Mouse (Mus musculus) limb, embryonic 14.5 days (tissue): ENCODE data around the gene Upp2. TPM values are rescaled to one million over a fixed set of nuclear protein-coding genes. Genes with fewer than 3 reads are reported as not detected.

Source experiments
- ATAC-seq: fragments of 200-750 bp; cut with Nextera tagmentation; 2 replicates; pipeline ENCODE4 v1.8.0; 2017; ENCODE audit warnings: low read depth, moderate number of reproducible peaks, moderate TSS enrichment; ENCODE audit not compliant: low FRiP score
- DNase-seq: peaks from one replicate; pipeline ENCODE4 v3.0.0-alpha.2; 2015; ENCODE audit warnings: low spot score
- H3K27ac ChIP-seq: fragments of 300-500 bp; sonication (generic); replicated peaks from 2 replicates; pipeline ENCODE4 v1.5.1; 2014; ENCODE audit warnings: low read depth, mild to moderate bottlenecking, low read length, moderate library complexity, mixed read lengths
- H3K27me3 ChIP-seq: fragments of 300-500 bp; sonication (generic); 2 replicates; pipeline ENCODE4 v1.6.1; 2014; ENCODE audit warnings: low read length, mixed read lengths; ENCODE audit not compliant: control insufficient read depth, insufficient read depth
- H3K36me3 ChIP-seq: fragments of 300-500 bp; sonication (generic); 2 replicates; pipeline ENCODE4 v1.6.1; 2014; ENCODE audit warnings: mild to moderate bottlenecking, low read length, moderate library complexity, mixed read lengths; ENCODE audit not compliant: control insufficient read depth, insufficient read depth
- H3K4me1 ChIP-seq: fragments of 300-500 bp; sonication (generic); 2 replicates; pipeline ENCODE4 v1.6.1; 2014; ENCODE audit warnings: antibody characterized with exemption, low read length, mixed read lengths; ENCODE audit not compliant: control insufficient read depth, insufficient read depth
- H3K4me2 ChIP-seq: fragments of 300-500 bp; sonication (generic); replicated peaks from 2 replicates; pipeline ENCODE4 v1.6.1; 2014; ENCODE audit warnings: low read depth, mild to moderate bottlenecking, low read length, moderate library complexity; ENCODE audit not compliant: severe bottlenecking
- H3K4me3 ChIP-seq: fragments of 300-500 bp; sonication (generic); replicated peaks from 2 replicates; pipeline ENCODE4 v1.5.1; 2014; ENCODE audit warnings: low read length
- H3K9ac ChIP-seq: fragments of 300-500 bp; sonication (generic); 2 replicates; pipeline ENCODE4 v1.6.1; 2014; ENCODE audit warnings: mild to moderate bottlenecking, low read depth, low read length, moderate library complexity; ENCODE audit not compliant: severe bottlenecking
- H3K9me3 ChIP-seq: fragments of 300-500 bp; sonication (generic); 2 replicates; pipeline ENCODE4 v1.6.1; 2016; ENCODE audit warnings: low read length; ENCODE audit not compliant: control insufficient read depth
- POLR2A ChIP-seq: fragments of 200-500 bp; IDR thresholded peaks from 2 replicates; pipeline ENCODE4 v1.8.0; 2012; ENCODE audit warnings: inconsistent platforms, mild to moderate bottlenecking, moderate library complexity, borderline replicate concordance; ENCODE audit not compliant: insufficient read depth, insufficient read length; ENCODE audit errors: extremely low read depth
- WGBS: fragments of 180-500 bp; shearing (Covaris S2); extraction: QIAGEN DNeasy Blood & Tissue Kit; methylation state at CpG from one replicate; pipeline ENCODE4 v1.1.7; 2014; 5-methylcytosine and 5-hydroxymethylcytosine counted together
- polyA plus RNA-seq, 2 experiments: library from polyadenylated mRNA; depleted of rRNA in 1 of 2; stranded (reverse) in 1 of 2; unstranded in 1 of 2; fragments of >200 nt; fragmentation: Nextera tagmentation in 1 of 2; extraction: Ambion mirVana in 1 of 2; gene quantifications; 2 replicates each; pipeline versions ENCODE4 v1.2.1 to v1.2.3; 2012 to 2014

Upp2 gene
- polyA plus RNA-seq, 2 experiments: 9.3 to 12.3 TPM

- DNase-seq (no peak), ATAC-seq (no peak)
- Histone ChIP-seq H3K4me2 (no peak overlapping the region), H3K27me3 (no peaks in the 10 kb centered on the region), H3K27ac (no peak overlapping the region), H3K9me3 (no peaks in the 10 kb centered on the region), H3K36me3 (no peaks in the 10 kb centered on the region), H3K4me1 (no peaks in the 10 kb centered on the region), H3K9ac (no peak overlapping the region), H3K4me3 (no peak overlapping the region)
- 94% methylated on average over 8 of the region's 8 CpGs for WGBS
- TF ChIP-seq POLR2A: no peak
Observed at GRCm38 (mm10) chr2:58614851-58615250, 47.8 kb downstream of the Upp2 start.

- Histone ChIP-seq H3K36me3 (no peaks in the 10 kb centered on the region), H3K4me1 (no peaks in the 10 kb centered on the region), H3K9ac (no peak overlapping the region), H3K27ac (no peak overlapping the region), H3K4me2 (no peak overlapping the region), H3K4me3 (no peak overlapping the region), H3K9me3 (no peaks in the 10 kb centered on the region), H3K27me3 (no peaks in the 10 kb centered on the region)
- WGBS: 88% methylated on average over 5 of the region's 5 CpGs
- no peak for ATAC-seq
- no peak for TF ChIP-seq POLR2A
- no peak for DNase-seq
Observed at GRCm38 (mm10) chr2:58615766-58616165, 48.7 kb downstream of the Upp2 start.

- WGBS: 79% methylated on average over 12 of the region's 12 CpGs
- ATAC-seq: no peak
Observed at GRCm38 (mm10) chr2:58625186-58625585, 58.1 kb downstream of the Upp2 start.

GRCm38 (mm10) chr2:58625681-58626080 lies 58.6 kb downstream of the Upp2 start:
- Histone ChIP-seq H3K9me3 (no peaks in the 10 kb centered on the region), H3K4me2 (no peak overlapping the region), H3K27me3 (no peaks in the 10 kb centered on the region), H3K4me3 (no peak overlapping the region), H3K9ac (no peak overlapping the region), H3K4me1 (0 out of 2 replicates have a peak, but pooled peaks cover 3% of the 10 kb centered on the region), H3K27ac (no peak overlapping the region), H3K36me3 (no peaks in the 10 kb centered on the region)
- DNase-seq: no peak
- 26% methylated on average over 2 of the region's 2 CpGs for WGBS
- no peak for ATAC-seq
- TF ChIP-seq POLR2A: no peak

More at GRCm38 (mm10) chr2:58625186-58625585, 58.1 kb downstream of the Upp2 start:
- no peak overlapping the region for H3K27ac ChIP-seq
- TF ChIP-seq POLR2A: no peak
- H3K27me3 ChIP-seq: no peaks in the 10 kb centered on the region
- H3K4me3 ChIP-seq: no peak overlapping the region
- DNase-seq: no peak
- 0 out of 2 replicates have a peak, but pooled peaks cover 3% of the 10 kb centered on the region for H3K4me1 ChIP-seq
- no peaks in the 10 kb centered on the region for H3K9me3 ChIP-seq
- H3K36me3 ChIP-seq: no peaks in the 10 kb centered on the region
- H3K4me2 ChIP-seq: no peak overlapping the region
- H3K9ac ChIP-seq: no peak overlapping the region

DNA sequence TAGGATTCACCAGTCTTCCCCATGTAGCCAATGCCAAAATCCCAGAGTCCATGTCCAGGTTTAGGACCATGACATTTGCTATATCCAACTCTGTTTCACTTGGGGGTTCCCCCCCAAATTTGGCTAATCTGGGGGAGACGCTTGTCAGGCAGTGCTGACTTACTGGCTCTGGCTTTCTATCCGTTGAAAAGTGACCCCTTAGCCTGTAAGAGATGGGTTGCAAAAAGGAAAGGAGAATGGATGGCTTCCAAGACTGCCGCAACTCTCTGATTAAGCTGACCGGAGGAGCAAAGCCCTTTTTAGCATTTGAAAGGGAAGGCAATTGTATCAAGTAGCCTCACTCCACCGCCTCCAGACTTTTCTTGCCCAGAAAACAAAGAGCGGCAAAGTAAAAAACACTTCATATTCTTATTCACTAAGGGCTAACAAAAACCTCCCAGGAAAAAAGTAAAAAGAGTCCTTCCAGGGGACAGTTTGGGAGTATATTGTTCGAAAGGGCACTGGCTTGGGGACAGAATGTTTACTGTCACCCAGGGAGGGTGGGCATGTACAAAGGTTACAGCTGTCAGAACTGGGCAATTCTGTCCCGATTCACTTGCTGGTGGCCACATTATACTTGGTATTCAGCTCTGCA lies 59.2 kb downstream of the Upp2 start:
- no peak for DNase-seq
- no peak for ATAC-seq
- TF ChIP-seq POLR2A: no peak
- Histone ChIP-seq H3K4me3 (no peak overlapping the region), H3K36me3 (no peaks in the 10 kb centered on the region), H3K27ac (no peak overlapping the region), H3K27me3 (no peaks in the 10 kb centered on the region), H3K4me1 (0 out of 2 replicates have a peak, but pooled peaks cover 3% of the 10 kb centered on the region), H3K4me2 (no peak overlapping the region), H3K9ac (no peak overlapping the region), H3K9me3 (no peaks in the 10 kb centered on the region)
- WGBS: 30% methylated on average over 8 of the region's 8 CpGs
